Mouse (Mus musculus) erythroblast, embryonic 14.5 days (primary cell): ENCODE measurements around the gene Chd1. TPM values are rescaled to one million over a fixed set of nuclear protein-coding genes. Genes with fewer than 3 reads are reported as not detected.

ENCODE experiments used
- H3K27me3 ChIP-seq: 2 replicates; pipeline ENCODE4 v1.6.1; 2012; ENCODE audit warnings: inconsistent platforms; ENCODE audit not compliant: control insufficient read depth
- H3K36me3 ChIP-seq: 2 replicates; pipeline ENCODE4 v1.6.1; 2012; ENCODE audit warnings: mild to moderate bottlenecking, inconsistent platforms; ENCODE audit not compliant: control insufficient read depth
- H3K4me1 ChIP-seq: 2 replicates; pipeline ENCODE4 v1.6.1; 2012; ENCODE audit warnings: inconsistent platforms; ENCODE audit not compliant: control insufficient read depth
- H3K4me3 ChIP-seq: replicated peaks from 2 replicates; pipeline ENCODE3; 2012; ENCODE audit warnings: moderate library complexity, mild to moderate bottlenecking, inconsistent platforms
- H3K9me3 ChIP-seq: 2 replicates; pipeline ENCODE4 v1.6.1; 2012; ENCODE audit warnings: low read length, inconsistent platforms, mixed read lengths; ENCODE audit not compliant: control insufficient read depth
- GATA1 ChIP-seq: IDR thresholded peaks from 2 replicates; pipeline ENCODE4 v1.6.1; 2012; ENCODE audit warnings: low read length, inconsistent platforms, mixed read lengths
- TAL1 ChIP-seq: IDR thresholded peaks from 3 replicates; pipeline ENCODE4 v1.6.1; 2012; ENCODE audit warnings: low read length, inconsistent platforms, mixed read lengths
- polyA plus RNA-seq: library from polyadenylated mRNA; stranded (reverse); fragments of >175 nt; gene quantifications from 2 replicates; pipeline ENCODE4 v1.2.3, GENCODE M21; 2012

Gene Chd1
- polyA plus RNA-seq, 1 experiment: 1.4 TPM

- Histone ChIP-seq H3K27me3 (no peaks in the 10 kb centered on the region), H3K4me1 (no peaks in the 10 kb centered on the region), H3K4me3 (no peak overlapping the region), H3K36me3 (no peaks in the 10 kb centered on the region), H3K9me3 (no peaks in the 10 kb centered on the region)
- TF ChIP-seq GATA1 (no peak), TAL1 (no peak)
These were observed 111.8 kb downstream of the Chd1 start for GRCm38 (mm10) chr17:15816379-15817095.

GRCm38 (mm10) chr17:15817096-15817450, 112.3 kb downstream of the Chd1 start:
- H3K4me1 ChIP-seq: no peaks in the 10 kb centered on the region
- H3K4me3 ChIP-seq: no peak overlapping the region
- TF ChIP-seq TAL1 (no peak), GATA1 (no peak)
- no peaks in the 10 kb centered on the region for H3K27me3 ChIP-seq
- H3K9me3 ChIP-seq: no peaks in the 10 kb centered on the region
- no peaks in the 10 kb centered on the region for H3K36me3 ChIP-seq

GRCm38 (mm10) chr17:15817634-15818033, 112.9 kb downstream of the Chd1 start:
- H3K27me3 ChIP-seq: 0 out of 2 replicates have a peak, but pooled peaks cover 2% of the 10 kb centered on the region
- no peak for TF ChIP-seq TAL1
- TF ChIP-seq GATA1: no peak
- H3K9me3 ChIP-seq: no peaks in the 10 kb centered on the region
- no peaks in the 10 kb centered on the region for H3K36me3 ChIP-seq
- H3K4me1 ChIP-seq: no peaks in the 10 kb centered on the region
- no peak overlapping the region for H3K4me3 ChIP-seq

- Histone ChIP-seq H3K4me1 (no peaks in the 10 kb centered on the region), H3K27me3 (peaks cover 5% of the 10 kb centered on the region; the same call in 1 of the 2 replicates), H3K9me3 (no peaks in the 10 kb centered on the region), H3K36me3 (no peaks in the 10 kb centered on the region), H3K4me3 (no peak overlapping the region)
- TF ChIP-seq GATA1 (no peak), TAL1 (no peak)
These were observed 113.6 kb downstream of the Chd1 start for GRCm38 (mm10) chr17:15818372-15818771.

- no peak overlapping the region for H3K4me3 ChIP-seq
- TF ChIP-seq TAL1 (no peak), GATA1 (no peak)
- H3K27me3 ChIP-seq: peaks cover 21% of the 10 kb centered on the region
- H3K9me3 ChIP-seq: no peaks in the 10 kb centered on the region
- H3K36me3 ChIP-seq: no peaks in the 10 kb centered on the region
- no peaks in the 10 kb centered on the region for H3K4me1 ChIP-seq
These were observed 115.4 kb downstream of the Chd1 start for GRCm38 (mm10) chr17:15820146-15820545.

GRCm38 (mm10) chr17:15820761-15821160, 116.0 kb downstream of the Chd1 start:
- Histone ChIP-seq H3K9me3 (no peaks in the 10 kb centered on the region; the same call in 1 of the 2 replicates), H3K4me3 (no peak overlapping the region), H3K36me3 (no peaks in the 10 kb centered on the region), H3K4me1 (no peaks in the 10 kb centered on the region; the same call in 1 of the 2 replicates), H3K27me3 (peaks cover 27% of the 10 kb centered on the region)
- TF ChIP-seq TAL1: no peak

GRCm38 (mm10) chr17:15821706-15822105, 116.9 kb downstream of the Chd1 start:
- peaks cover 6% of the 10 kb centered on the region for H3K4me1 ChIP-seq
- H3K9me3 ChIP-seq: peaks cover 6% of the 10 kb centered on the region
- peaks cover 37% of the 10 kb centered on the region for H3K27me3 ChIP-seq
- H3K36me3 ChIP-seq: no peaks in the 10 kb centered on the region
- no peak overlapping the region for H3K4me3 ChIP-seq
- TF ChIP-seq TAL1: no peak

Other genes starting within 250 kb of the Chd1 start
- gene Psmb1, start 205.2 kb upstream of the Chd1 start, polyA plus RNA-seq: 1.9 and 3.3 TPM in 2 replicates
- gene Tbp, start 205.1 kb upstream of the Chd1 start, polyA plus RNA-seq: 0.20 and 0.23 TPM in 2 replicates
- gene Pdcd2, start 177.7 kb upstream of the Chd1 start, polyA plus RNA-seq: 1.2 and 1.5 TPM in 2 replicates
- 0.01 TPM in 1 of 2 replicates, not detected in the other for gene Prdm9, start 140.6 kb upstream of the Chd1 start, polyA plus RNA-seq
- gene Rgmb, start 126.1 kb downstream of the Chd1 start, polyA plus RNA-seq: 0.02 TPM in 1 of 2 replicates, not detected in the other